Mouse (Mus musculus) adrenal gland, adult 18-20 months (tissue): ENCODE measurements at regions not wholly inside any gene's neighbourhood (a gene's known extent, or its start where the extent isn't known, plus 50 kb on each side); places are given as distances from the start of the nearest gene placed in this dataset.

Experiments
- DNase-seq, 2 experiments: peaks; one replicate each; pipeline ENCODE4 v3.0.0; 2021 to 2022; ENCODE audit warnings: low spot score in 2 of 2

- DNase-seq, result no peak
These were observed 54.6 kb upstream of the Card11 start for GRCm38 (mm10) chr5:141054991-141055390.

GRCm38 (mm10) chr5:141055596-141056343 lies 55.4 kb upstream of the Card11 start:
- DNase-seq, result no peak

- no peak for DNase-seq
These were observed 57.8 kb upstream of the Card11 start for GRCm38 (mm10) chr5:141058141-141058540.

GRCm38 (mm10) chr5:141058863-141059262 lies 58.5 kb upstream of the Card11 start:
- DNase-seq, result no peak

- no peak for DNase-seq
These were observed 61.8 kb upstream of the Card11 start for GRCm38 (mm10) chr5:141062144-141062543.

GRCm38 (mm10) chr5:141067561-141067960 lies 67.2 kb upstream of the Card11 start:
- no peak for DNase-seq

GRCm38 (mm10) chr5:141074457-141074856 lies 74.1 kb upstream of the Card11 start:
- DNase-seq, result no peak

- DNase-seq, result no peak
These were observed 75.8 kb upstream of the Card11 start for GRCm38 (mm10) chr5:141076158-141076557.

- no peak for DNase-seq
These were observed 76.6 kb upstream of the Card11 start for GRCm38 (mm10) chr5:141076942-141077341.

- DNase-seq, result no peak
These were observed 80.5 kb upstream of the Card11 start for GRCm38 (mm10) chr5:141080896-141081295.

- no peak for DNase-seq
These were observed 83.8 kb upstream of the Card11 start for GRCm38 (mm10) chr5:141084056-141084730.

- DNase-seq, result no peak
These were observed 84.4 kb upstream of the Card11 start for GRCm38 (mm10) chr5:141084746-141085145.

- DNase-seq, result no peak
These were observed 91.3 kb upstream of the Card11 start for GRCm38 (mm10) chr5:141091676-141092075.

- DNase-seq, result peak; percentile 63 to 68
These were observed 93.3 kb upstream of the Card11 start for GRCm38 (mm10) chr5:141093641-141094040.

GRCm38 (mm10) chr5:141097878-141098277 lies 97.5 kb upstream of the Card11 start:
- DNase-seq, result no peak

- no peak for DNase-seq
These were observed 111.3 kb upstream of the Card11 start for GRCm38 (mm10) chr5:141111666-141112065.

- DNase-seq, result no peak
These were observed 115.0 kb upstream of the Card11 start for GRCm38 (mm10) chr5:141115273-141115904.

GRCm38 (mm10) chr5:141115963-141116362 lies 115.6 kb upstream of the Card11 start:
- DNase-seq, result no peak

- DNase-seq, result no peak
These were observed 115.4 kb upstream of the Sdk1 start for GRCm38 (mm10) chr5:141125870-141126269.

GRCm38 (mm10) chr5:141126536-141126935 lies 114.8 kb upstream of the Sdk1 start:
- no peak for DNase-seq

GRCm38 (mm10) chr5:141131036-141131435 lies 110.3 kb upstream of the Sdk1 start:
- DNase-seq, result no peak

GRCm38 (mm10) chr5:141131906-141132305 lies 109.4 kb upstream of the Sdk1 start:
- no peak for DNase-seq
